Mouse (Mus musculus): ENCODE results near the gene Fbxw24. TPM values are rescaled to one million over a fixed set of nuclear protein-coding genes. Genes with fewer than 3 reads are reported as not detected.
"Not testable (repeated sequence)": the region's sequence is repeated elsewhere in the genome, so short reads cannot be mapped to it uniquely, and the experiment has no call there.

Fbxw24 gene
- not detected in 2 replicates for polyA plus RNA-seq (2012; rRNA removed)

- not testable (repeated sequence) for H3K27ac ChIP-seq (ENCODE audit: insufficient read depth, low read length); H3K4me3 ChIP-seq (ENCODE audit: extremely low read depth, insufficient read depth, insufficient read length); H3K27me3 ChIP-seq (ENCODE audit: control insufficient read depth, insufficient read depth, low read length); H3K36me3 ChIP-seq (ENCODE audit: control insufficient read depth, insufficient read depth, low read length); H3K4me1 ChIP-seq (ENCODE audit: control insufficient read depth, insufficient read depth, insufficient read length); DNase-seq (ENCODE audit: low read depth in 1 of 2, low spot score in 2 of 2)
- 86% methylated on average over 2 of the region's 2 CpGs for WGBS
Observed at GRCm38 (mm10) chr9:109625957-109626356, at the start of gene Fbxw24. Gene Fbxw24 (minus strand): TSS chr9:109626057.

- DNase-seq (ENCODE audit: low read depth in 1 of 2, low spot score in 2 of 2); H3K4me3 ChIP-seq (ENCODE audit: extremely low read depth, insufficient read depth, insufficient read length); H3K4me1 ChIP-seq (ENCODE audit: control insufficient read depth, insufficient read depth, insufficient read length); H3K36me3 ChIP-seq (ENCODE audit: control insufficient read depth, insufficient read depth, low read length); H3K27me3 ChIP-seq (ENCODE audit: control insufficient read depth, insufficient read depth, low read length); H3K27ac ChIP-seq (ENCODE audit: insufficient read depth, low read length): not testable (repeated sequence)
- WGBS = 64% methylated on average over 2 of the region's 2 CpGs
Observed at GRCm38 (mm10) chr9:109664552-109664951, 38.7 kb upstream of the Fbxw24 start, which contains the start of gene Fbxw25. Gene Fbxw25 (minus strand): TSS chr9:109664652.

- H3K27me3 ChIP-seq (ENCODE audit: control insufficient read depth, insufficient read depth, low read length); H3K4me3 ChIP-seq (ENCODE audit: extremely low read depth, insufficient read depth, insufficient read length); H3K27ac ChIP-seq (ENCODE audit: insufficient read depth, low read length); DNase-seq (ENCODE audit: low read depth in 1 of 2, low spot score in 2 of 2); H3K4me1 ChIP-seq (ENCODE audit: control insufficient read depth, insufficient read depth, insufficient read length); H3K36me3 ChIP-seq (ENCODE audit: control insufficient read depth, insufficient read depth, low read length): not testable (repeated sequence)
- WGBS = 37% methylated on average over 5 of the region's 5 CpGs
Observed at GRCm38 (mm10) chr9:109606837-109607236, 19.0 kb downstream of the Fbxw24 start.

- not testable (repeated sequence) for H3K27ac ChIP-seq (ENCODE audit: insufficient read depth, low read length); H3K4me3 ChIP-seq (ENCODE audit: extremely low read depth, insufficient read depth, insufficient read length); DNase-seq (ENCODE audit: low read depth in 1 of 2, low spot score in 2 of 2); H3K4me1 ChIP-seq (ENCODE audit: control insufficient read depth, insufficient read depth, insufficient read length); H3K36me3 ChIP-seq (ENCODE audit: control insufficient read depth, insufficient read depth, low read length); H3K27me3 ChIP-seq (ENCODE audit: control insufficient read depth, insufficient read depth, low read length)
- 50% methylated on average over 2 of the region's 2 CpGs for WGBS
Observed at GRCm38 (mm10) chr9:109602128-109602527, 23.7 kb downstream of the Fbxw24 start.

GRCm38 (mm10) chr9:109597226-109597625 is 28.6 kb downstream of the Fbxw24 start:
- Histone ChIP-seq H3K27me3 (ENCODE audit: control insufficient read depth, insufficient read depth, low read length) (no peaks in the 10 kb centered on the region), H3K36me3 (ENCODE audit: control insufficient read depth, insufficient read depth, low read length) (no peaks in the 10 kb centered on the region), H3K4me3 (ENCODE audit: extremely low read depth, insufficient read depth, insufficient read length) (no peak overlapping the region), H3K27ac (ENCODE audit: insufficient read depth, low read length) (no peak overlapping the region), H3K4me1 (ENCODE audit: control insufficient read depth, insufficient read depth, insufficient read length) (no peaks in the 10 kb centered on the region)
- TF ChIP-seq CTCF (IDR thresholded peaks at IDR 0.05; ENCODE audit: extremely low read depth, insufficient read depth, insufficient read length, insufficient replicate concordance) (no peak), POLR2A (IDR thresholded peaks at IDR 0.05; ENCODE audit: low read depth, low read length) (no peak)
- DNase-seq (ENCODE audit: low read depth in 1 of 2, low spot score in 2 of 2) = no peak

GRCm38 (mm10) chr9:109594866-109595265 is 31.0 kb downstream of the Fbxw24 start:
- no peaks in the 10 kb centered on the region for H3K36me3 ChIP-seq (ENCODE audit: control insufficient read depth, insufficient read depth, low read length)
- WGBS = 67% methylated on average over 2 of the region's 2 CpGs
- no peaks in the 10 kb centered on the region for H3K27me3 ChIP-seq (ENCODE audit: control insufficient read depth, insufficient read depth, low read length)
- no peak for DNase-seq (ENCODE audit: low read depth in 1 of 2, low spot score in 2 of 2)
- no peak overlapping the region for H3K4me3 ChIP-seq (ENCODE audit: extremely low read depth, insufficient read depth, insufficient read length)
- TF ChIP-seq CTCF (IDR thresholded peaks at IDR 0.05; ENCODE audit: extremely low read depth, insufficient read depth, insufficient read length, insufficient replicate concordance) (no peak), POLR2A (IDR thresholded peaks at IDR 0.05; ENCODE audit: low read depth, low read length) (no peak)
- H3K27ac ChIP-seq (ENCODE audit: insufficient read depth, low read length) = no peak overlapping the region
- no peaks in the 10 kb centered on the region for H3K4me1 ChIP-seq (ENCODE audit: control insufficient read depth, insufficient read depth, insufficient read length)

GRCm38 (mm10) chr9:109568162-109568561 is 57.7 kb downstream of the Fbxw24 start, which contains the start of gene Fbxw15:
Gene Fbxw15 (minus strand): TSS chr9:109568262.
- not testable (repeated sequence) for H3K27me3 ChIP-seq (ENCODE audit: control insufficient read depth, insufficient read depth, low read length); H3K27ac ChIP-seq (ENCODE audit: insufficient read depth, low read length); DNase-seq (ENCODE audit: low read depth in 1 of 2, low spot score in 2 of 2); H3K4me1 ChIP-seq (ENCODE audit: control insufficient read depth, insufficient read depth, insufficient read length); H3K36me3 ChIP-seq (ENCODE audit: control insufficient read depth, insufficient read depth, low read length); H3K4me3 ChIP-seq (ENCODE audit: extremely low read depth, insufficient read depth, insufficient read length)
- WGBS = 85% methylated on average over 4 of the region's 4 CpGs

GRCm38 (mm10) chr9:109565546-109565945 is 60.3 kb downstream of the Fbxw24 start:
- 83% methylated on average over 1 of the region's 1 CpGs for WGBS
- H3K4me3 ChIP-seq (ENCODE audit: extremely low read depth, insufficient read depth, insufficient read length) = no peak overlapping the region
- no peak for DNase-seq (ENCODE audit: low read depth in 1 of 2, low spot score in 2 of 2)

GRCm38 (mm10) chr9:109562106-109562505 is 63.8 kb downstream of the Fbxw24 start:
- H3K27me3 ChIP-seq (ENCODE audit: control insufficient read depth, insufficient read depth, low read length); H3K4me1 ChIP-seq (ENCODE audit: control insufficient read depth, insufficient read depth, insufficient read length); H3K27ac ChIP-seq (ENCODE audit: insufficient read depth, low read length); H3K4me3 ChIP-seq (ENCODE audit: extremely low read depth, insufficient read depth, insufficient read length); DNase-seq (ENCODE audit: low read depth in 1 of 2, low spot score in 2 of 2); H3K36me3 ChIP-seq (ENCODE audit: control insufficient read depth, insufficient read depth, low read length): not testable (repeated sequence)

More at GRCm38 (mm10) chr9:109565546-109565945, 60.3 kb downstream of the Fbxw24 start:
- TF ChIP-seq POLR2A (IDR thresholded peaks at IDR 0.05; ENCODE audit: low read depth, low read length) = no peak
- Histone ChIP-seq H3K4me1 (ENCODE audit: control insufficient read depth, insufficient read depth, insufficient read length) (no peaks in the 10 kb centered on the region), H3K27me3 (ENCODE audit: control insufficient read depth, insufficient read depth, low read length) (no peaks in the 10 kb centered on the region), H3K27ac (ENCODE audit: insufficient read depth, low read length) (no peak overlapping the region), H3K36me3 (ENCODE audit: control insufficient read depth, insufficient read depth, low read length) (no peaks in the 10 kb centered on the region)
